Mouse (Mus musculus): ENCODE results near the gene Hspb8.

The Hspb8 gene

GRCm38 (mm10) chr5:116422699-116423201 is at the start of gene Hspb8:
Gene Hspb8 (minus strand): TSS chr5:116422864.
- peak; percentile 77 for DNase-seq (ENCODE audit: low spot score)

- DNase-seq (ENCODE audit: low spot score): no peak
Measured at GRCm38 (mm10) chr5:116461354-116462042, 38.8 kb upstream of the Hspb8 start.

GRCm38 (mm10) chr5:116459970-116460369 is 37.3 kb upstream of the Hspb8 start:
- DNase-seq (ENCODE audit: low spot score): no peak

GRCm38 (mm10) chr5:116457791-116458190 is 35.1 kb upstream of the Hspb8 start:
- no peak for DNase-seq (ENCODE audit: low spot score)

- DNase-seq (ENCODE audit: low spot score): no peak
Measured at GRCm38 (mm10) chr5:116456796-116457515, 34.3 kb upstream of the Hspb8 start.

GRCm38 (mm10) chr5:116453401-116453851 is 30.8 kb upstream of the Hspb8 start:
- peak; percentile 34 for DNase-seq (ENCODE audit: low spot score)

GRCm38 (mm10) chr5:116450901-116451300 is 28.2 kb upstream of the Hspb8 start:
- no peak for DNase-seq (ENCODE audit: low spot score)

- DNase-seq (ENCODE audit: low spot score): no peak
Measured at GRCm38 (mm10) chr5:116449522-116450225, 27.0 kb upstream of the Hspb8 start.

GRCm38 (mm10) chr5:116448409-116449191 is 25.9 kb upstream of the Hspb8 start:
- DNase-seq (ENCODE audit: low spot score): no peak

- no peak for DNase-seq (ENCODE audit: low spot score)
Measured at GRCm38 (mm10) chr5:116447821-116448350, 25.2 kb upstream of the Hspb8 start.

GRCm38 (mm10) chr5:116446552-116446951 is 23.9 kb upstream of the Hspb8 start:
- DNase-seq (ENCODE audit: low spot score): no peak

GRCm38 (mm10) chr5:116445634-116446367 is 23.1 kb upstream of the Hspb8 start:
- no peak for DNase-seq (ENCODE audit: low spot score)

- DNase-seq (ENCODE audit: low spot score): no peak
Measured at GRCm38 (mm10) chr5:116444517-116444916, 21.9 kb upstream of the Hspb8 start.

- DNase-seq (ENCODE audit: low spot score): no peak
Measured at GRCm38 (mm10) chr5:116443459-116443940, 20.8 kb upstream of the Hspb8 start.

- no peak for DNase-seq (ENCODE audit: low spot score)
Measured at GRCm38 (mm10) chr5:116442697-116443458, 20.2 kb upstream of the Hspb8 start.

GRCm38 (mm10) chr5:116440251-116440650 is 17.6 kb upstream of the Hspb8 start:
- no peak for DNase-seq (ENCODE audit: low spot score)

- DNase-seq (ENCODE audit: low spot score): no peak
Measured at GRCm38 (mm10) chr5:116438328-116438727, 15.7 kb upstream of the Hspb8 start.

- DNase-seq (ENCODE audit: low spot score): no peak
Measured at GRCm38 (mm10) chr5:116436117-116436516, 13.5 kb upstream of the Hspb8 start.

- DNase-seq (ENCODE audit: low spot score): no peak
Measured at GRCm38 (mm10) chr5:116434976-116435850, 12.5 kb upstream of the Hspb8 start.
